Mouse (Mus musculus): ENCODE measurements at regions not wholly inside any gene's neighbourhood (a gene's known extent, or its start where the extent isn't known, plus 50 kb on each side); places are given as distances from the start of the nearest gene placed in this dataset.

DNA sequence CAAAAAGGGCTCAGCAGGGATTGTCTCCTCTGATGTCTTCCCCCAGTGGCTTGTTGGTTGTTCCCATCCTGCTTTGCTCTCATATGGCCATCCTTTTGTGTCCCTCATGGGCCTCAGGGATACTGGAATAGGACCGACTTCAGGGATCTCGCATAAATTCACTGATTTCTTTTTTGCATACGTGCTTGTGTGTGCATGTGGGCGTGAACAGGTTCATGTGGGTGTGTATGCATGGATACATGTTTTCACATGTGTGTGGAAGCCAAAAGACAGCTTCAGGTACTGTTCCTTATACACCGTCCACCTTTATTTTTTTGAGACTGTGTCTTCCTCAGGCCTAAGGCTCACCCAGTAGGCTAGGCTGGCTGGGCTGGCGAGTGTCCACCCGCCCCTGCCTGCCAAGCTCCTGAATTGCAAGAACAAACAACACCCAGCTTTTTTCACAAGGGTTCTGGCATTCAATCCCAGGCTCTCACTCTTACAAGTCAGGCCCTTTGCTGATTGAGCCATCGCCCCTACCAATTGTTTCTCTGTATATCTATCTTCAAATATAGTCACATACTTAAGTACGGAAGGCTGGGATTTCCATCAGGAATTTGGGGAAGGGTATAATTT is 127.0 kb upstream of the Hmgn3 start:
- no peak for DNase-seq (ENCODE audit: low read depth, low spot score)

DNA sequence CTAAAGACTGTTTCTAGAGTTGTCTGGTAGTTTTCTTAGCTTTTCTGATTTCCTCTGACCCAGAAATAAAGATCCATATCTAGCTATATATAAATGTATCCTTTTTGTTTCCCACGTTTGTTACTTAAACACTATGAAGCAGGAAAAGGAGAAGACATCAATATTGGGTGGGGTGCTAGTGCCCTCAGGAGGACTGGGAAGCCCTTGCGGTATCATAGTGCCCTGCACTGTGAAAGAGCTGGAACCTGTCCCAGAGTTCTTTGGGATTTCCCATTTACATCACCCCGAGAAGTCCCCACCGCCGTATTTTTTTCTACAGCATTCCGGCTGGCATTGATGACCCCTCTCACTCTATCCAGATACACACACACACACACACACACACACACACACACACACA is 119.3 kb upstream of the Hmgn3 start:
- no peak for DNase-seq (ENCODE audit: low read depth, low spot score)

DNA sequence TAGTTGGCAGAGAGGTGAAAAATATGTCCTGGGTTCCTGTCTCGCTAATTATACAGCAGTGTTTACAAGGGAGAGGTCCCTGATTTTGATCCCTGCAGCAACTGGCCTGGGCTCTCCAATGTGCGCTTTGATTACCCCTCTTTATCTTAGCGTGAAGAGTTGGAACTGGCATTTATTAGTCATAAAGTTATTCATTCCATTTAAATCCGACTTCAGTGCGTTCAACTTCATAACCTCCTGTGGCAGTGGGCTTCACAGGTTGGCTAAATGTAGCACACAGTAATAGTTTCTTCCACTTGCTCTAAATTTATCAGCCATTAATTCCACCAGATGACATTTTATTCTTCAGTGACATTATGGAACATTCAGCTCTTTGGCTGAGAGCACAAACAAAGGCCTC is 113.0 kb upstream of the Hmgn3 start:
- no peak for DNase-seq (ENCODE audit: low read depth, low spot score)

DNA sequence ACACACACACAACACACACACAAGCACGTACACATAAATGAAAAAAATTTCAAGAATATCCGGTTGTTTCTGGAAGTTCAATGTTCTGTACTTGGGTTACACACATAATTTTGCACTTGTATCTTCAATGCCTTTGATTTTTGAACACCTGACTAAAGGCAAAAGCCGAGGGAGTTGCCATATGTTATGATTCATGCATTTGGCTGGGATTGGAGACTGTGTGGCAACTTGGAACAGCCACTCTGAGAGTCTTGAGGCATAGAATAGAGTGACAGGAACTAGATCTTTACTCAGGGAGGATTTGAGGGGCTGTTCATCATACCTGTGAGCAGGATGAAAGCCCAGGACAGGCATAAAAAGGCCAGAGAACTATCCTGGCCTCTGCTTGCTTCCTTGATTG is 112.5 kb upstream of the Hmgn3 start:
- no peak for DNase-seq (ENCODE audit: low read depth, low spot score)

DNA sequence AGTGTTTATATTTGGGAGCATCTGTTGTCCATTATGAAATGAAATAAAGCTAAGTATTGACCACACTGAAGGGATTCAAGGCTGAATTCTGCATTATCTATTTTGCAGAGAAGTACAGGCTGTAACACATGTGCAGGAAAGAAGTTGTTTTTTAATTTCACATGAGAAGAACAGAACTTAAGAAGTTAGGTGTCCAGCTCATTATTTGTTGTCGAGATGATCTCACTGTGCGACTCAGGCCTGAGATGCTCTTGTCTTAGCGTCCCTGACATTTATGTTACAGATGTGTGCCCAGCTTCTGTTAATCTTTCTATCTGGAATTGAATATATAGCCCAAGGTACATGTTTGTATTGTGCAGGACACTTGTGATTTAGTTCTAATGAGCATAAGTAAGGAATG is 112.0 kb upstream of the Hmgn3 start:
- no peak for DNase-seq (ENCODE audit: low read depth, low spot score)

DNA sequence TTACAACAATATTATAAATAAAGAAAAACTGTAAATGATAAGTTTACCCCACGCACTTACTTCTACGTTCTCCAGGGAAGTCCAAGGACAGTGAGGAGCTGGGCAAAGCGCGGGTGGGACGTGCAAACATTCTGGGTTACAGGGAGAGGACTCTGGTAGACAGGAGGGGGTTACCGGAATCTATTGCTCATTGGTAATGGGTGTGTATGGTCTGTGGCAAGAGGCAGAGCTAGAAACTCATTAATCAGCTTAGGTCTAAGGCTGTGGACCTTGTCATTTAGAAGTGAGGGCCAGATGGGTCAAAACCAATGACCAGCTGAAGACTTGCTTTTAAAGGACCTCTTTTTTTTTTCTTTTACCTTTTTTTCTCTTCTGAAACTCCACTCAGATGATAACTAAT is 107.9 kb upstream of the Hmgn3 start:
- DNase-seq (ENCODE audit: low read depth, low spot score): no peak

DNA sequence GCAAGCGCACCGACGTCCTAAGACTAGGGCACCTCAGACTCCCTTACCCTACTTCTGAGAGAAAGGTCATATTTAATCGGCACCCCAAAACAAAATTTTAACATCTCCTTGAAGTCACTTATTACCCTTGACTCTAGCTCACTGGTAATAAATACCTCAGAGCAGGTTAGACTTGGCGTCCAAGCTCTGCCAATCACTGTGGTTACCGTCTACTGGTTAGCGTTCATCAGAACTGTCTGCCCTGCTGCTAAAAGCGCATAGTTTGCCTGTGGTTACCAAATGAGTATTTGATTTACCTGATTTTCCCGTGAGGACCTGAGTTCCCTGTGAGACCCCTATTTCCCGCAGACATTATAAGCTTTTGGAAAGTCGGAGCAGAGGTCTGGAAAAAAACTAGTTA is 107.3 kb upstream of the Hmgn3 start:
- no peak for DNase-seq (ENCODE audit: low read depth, low spot score)

DNA sequence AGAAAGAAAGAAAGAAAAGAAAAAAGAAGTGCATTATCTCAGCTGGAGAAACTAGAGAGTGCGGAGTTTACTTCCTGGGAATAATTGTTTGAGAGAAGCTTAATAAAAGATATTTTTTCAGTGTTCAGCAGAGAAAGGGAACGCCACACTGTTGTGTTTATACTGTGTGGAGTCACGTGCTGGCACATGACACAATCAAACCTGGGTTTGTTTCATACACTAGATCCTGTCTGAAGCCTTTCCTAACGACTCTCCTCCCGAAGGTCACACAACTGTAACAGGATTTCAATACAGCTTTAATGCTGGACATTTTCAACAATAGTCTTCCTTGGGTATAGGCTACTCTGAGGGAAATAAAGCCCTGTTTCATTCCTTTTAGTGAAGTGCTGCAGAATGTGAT is 105.3 kb upstream of the Hmgn3 start:
- no peak for DNase-seq (ENCODE audit: low read depth, low spot score)

DNA sequence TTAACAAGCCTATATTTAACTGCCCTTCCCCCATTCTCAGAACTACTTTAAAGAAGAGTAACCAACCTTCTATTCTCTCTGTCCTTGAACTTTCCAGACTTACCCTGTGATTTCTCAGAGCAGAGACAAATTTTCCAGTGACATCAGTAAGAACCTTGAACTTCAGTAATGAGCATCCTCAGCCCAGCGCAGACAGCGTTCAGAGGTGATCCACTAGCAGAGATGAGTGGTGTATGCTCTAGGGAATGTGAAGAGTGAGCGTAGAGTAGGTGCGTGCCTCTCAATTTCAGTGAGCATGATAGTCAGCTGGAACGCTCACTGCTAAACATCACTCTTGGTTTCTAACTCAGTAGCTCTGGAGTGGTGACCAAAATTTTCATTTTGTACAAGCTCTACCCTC is 103.4 kb upstream of the Hmgn3 start:
- no peak for DNase-seq (ENCODE audit: low read depth, low spot score)

DNA sequence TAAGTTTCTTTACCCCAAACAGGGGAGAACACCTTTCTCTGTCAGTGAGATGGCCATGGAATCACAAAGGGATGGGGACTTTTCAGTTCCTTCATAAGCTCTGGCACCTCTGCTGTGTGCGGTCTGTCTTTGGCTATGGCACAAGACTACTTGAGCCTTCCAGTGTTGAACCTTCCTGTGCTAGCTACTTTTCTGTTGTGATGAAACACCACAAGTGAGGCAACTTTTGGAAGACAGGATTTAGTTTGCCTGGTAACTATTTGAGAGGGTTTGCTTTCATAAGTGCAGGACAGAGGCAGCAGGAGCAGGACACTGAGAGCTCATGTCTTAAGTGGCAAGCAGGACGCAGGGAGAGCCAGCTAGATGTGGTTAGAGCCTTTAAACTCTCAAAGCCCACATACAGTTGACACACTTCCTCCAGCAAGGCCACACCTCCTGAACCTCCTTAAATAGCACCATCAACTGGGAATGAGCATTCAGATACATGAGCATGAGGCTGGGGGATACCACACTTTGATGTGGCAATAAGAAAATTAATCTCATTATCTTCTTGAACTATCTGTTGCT is 101.8 kb upstream of the Hmgn3 start:
- no peak for DNase-seq (ENCODE audit: low read depth, low spot score)

DNA sequence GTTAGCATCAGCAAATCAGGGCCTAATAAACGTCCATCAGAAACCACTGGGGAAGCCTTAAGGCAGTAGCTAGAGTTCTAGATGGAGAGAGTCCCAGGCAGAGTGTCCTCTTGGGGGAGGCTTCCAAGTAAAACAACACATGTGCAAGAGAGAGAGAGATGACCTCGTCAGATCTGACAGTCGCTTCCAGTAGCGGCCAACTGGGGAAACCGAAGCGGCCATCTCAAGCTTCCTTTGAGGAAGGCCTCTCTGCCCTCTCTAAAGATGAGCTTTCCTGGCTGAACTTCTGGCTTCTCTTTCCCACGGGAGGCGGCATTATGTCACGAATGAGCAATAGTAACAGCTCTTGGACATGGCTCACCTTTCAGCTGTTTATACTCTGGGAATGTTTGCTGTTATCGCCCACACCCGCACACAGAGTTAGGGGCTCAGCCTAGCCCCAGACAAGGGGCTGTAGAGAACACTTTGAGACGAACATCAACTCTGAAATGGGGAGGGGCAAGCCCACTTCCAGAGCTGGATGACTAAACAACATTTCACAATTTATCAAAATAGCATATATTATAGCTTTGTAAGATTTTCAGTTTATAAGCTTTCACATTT is 100.7 kb upstream of the Hmgn3 start:
- no peak for DNase-seq (ENCODE audit: low read depth, low spot score)

DNA sequence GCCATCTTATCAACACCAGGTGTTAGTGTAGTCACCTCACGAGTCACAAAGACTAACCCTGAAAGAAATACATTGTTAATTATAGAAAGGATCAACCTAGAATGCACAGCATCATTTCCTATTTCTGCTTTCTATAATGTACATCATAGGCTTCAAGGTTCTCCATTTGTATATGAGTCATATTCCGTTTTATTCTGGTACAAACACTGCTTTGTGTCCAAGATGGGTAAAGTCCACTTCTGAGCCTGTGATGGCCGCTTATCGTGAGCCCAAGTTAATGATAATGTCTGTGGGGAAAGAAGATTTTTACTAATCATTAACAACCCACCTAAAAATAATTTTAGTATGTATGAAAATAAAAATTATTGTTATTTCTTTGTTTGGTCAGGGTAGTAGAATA is 94.6 kb upstream of the Hmgn3 start:
- DNase-seq (ENCODE audit: low read depth, low spot score): no peak

DNA sequence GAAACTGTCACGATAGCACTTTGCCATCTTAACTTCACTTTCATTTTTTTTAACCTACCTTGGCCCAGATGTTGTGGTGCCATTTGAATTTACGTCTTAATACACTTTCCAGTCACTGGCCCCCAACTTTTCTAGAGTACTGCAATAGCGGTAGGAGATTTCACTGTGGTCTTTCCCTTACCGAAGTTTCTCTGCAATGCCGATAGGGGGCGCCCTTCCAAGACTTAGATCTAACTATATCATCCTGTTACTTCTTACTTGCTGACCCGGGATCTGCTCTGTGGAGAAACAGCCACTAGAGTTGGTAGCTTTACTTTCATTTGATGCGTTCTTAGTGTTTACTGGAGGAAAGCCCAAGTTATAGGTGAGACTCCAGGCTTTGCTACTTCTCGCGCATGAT is 92.6 kb upstream of the Hmgn3 start:
- peak; percentile 40 for DNase-seq (ENCODE audit: low read depth, low spot score)

DNA sequence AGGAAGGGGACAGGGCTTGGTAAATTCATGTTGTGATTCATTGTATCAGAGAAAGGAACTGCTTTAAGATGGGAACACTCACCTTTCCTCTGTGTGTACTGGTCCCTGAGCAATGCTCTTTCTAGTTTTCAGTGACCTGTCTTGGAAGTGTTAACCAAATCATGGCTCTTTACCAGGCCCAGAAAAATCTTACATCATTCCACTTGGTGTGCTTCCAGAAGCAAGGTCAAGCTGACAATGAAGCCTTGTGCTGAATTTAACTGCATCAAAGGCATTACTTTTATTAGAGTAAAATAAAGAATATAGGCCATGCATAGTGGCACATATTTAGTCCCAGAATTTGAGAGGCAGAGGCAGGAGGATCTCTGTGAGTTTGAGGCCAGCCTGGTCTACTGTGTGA is 75.4 kb upstream of the Hmgn3 start:
- no peak for DNase-seq (ENCODE audit: low read depth, low spot score)

DNA sequence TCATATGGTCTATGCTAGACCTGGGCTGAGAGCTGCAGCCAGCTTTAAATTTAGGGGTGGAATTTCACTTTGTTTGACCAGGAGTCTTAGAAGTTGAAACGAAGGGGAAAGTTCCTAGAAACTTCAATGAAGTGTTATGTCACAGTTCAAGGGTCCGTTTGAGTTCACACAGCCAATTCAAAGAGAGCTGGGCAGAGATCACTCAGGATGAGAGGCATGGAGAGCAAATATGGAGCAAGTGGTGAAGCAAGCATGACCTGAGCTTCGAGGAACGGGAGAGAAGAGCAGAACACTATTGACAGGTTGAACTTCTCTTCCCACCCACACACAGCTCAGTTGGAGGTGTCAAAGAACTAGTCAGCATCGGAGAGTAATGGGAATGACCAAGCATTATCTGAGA is 56.1 kb upstream of the Hmgn3 start:
- no peak for DNase-seq (ENCODE audit: low read depth, low spot score)

DNA sequence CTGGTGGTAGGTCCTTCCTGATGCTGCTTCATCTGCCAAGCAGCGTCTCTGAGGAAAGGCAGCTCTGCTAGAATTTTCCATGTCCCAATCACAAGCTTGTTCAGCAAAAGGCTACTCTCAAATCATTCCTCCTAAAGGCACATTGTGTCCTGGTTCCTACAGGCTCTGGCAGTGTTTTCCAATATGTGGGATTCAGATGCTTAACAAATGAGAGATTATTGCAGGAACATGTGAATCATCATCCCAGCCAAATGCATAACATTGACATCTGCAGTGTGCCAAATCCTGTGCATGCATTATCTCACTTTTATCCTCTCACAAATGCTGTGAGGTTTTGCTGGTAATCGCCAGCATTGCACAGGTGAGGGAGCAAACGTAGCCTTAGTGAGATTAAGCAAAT is 53.3 kb upstream of the Hmgn3 start:
- no peak for DNase-seq (ENCODE audit: low read depth, low spot score)

DNA sequence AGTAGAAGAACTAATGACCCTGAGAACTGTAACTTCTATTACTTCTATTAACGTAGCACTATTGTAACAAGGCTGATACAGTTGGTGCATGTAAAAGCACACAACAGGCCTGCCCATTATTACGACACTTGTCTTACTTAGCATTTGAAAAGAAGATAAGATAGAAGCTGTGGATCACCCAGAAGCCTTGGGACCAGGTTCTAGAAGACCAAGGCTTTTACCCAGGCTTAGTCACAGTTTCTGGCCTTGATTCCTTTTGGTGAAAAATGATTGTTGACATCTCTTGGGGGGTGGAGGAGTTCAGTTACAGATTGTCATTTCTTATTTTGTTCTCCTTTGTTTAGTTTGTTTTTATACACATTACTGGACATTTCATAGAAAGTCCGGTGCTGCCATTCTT is 52.7 kb upstream of the Hmgn3 start:
- peak; percentile 15 for DNase-seq (ENCODE audit: low read depth, low spot score)

DNA sequence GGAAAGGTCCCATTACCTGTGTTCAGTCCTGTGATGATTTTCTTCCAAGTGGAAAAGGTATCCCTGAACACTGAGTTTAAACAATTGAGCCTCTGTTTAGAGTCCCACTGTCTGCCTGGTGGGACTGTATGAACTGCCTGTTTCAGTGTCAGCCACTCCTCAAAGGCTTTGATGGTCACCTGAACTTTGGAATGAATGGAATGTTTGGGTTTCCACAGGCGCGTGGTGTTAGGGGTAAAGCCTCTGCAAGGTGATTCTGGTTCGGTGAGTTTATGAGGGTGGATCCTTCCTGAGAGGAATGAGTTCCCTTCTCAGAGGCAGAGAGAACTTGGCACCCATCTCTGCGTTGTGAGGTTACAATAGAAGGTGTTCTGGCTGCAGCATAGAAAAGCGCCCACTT is 50.5 kb upstream of the Hmgn3 start:
- DNase-seq (ENCODE audit: low read depth, low spot score): peak; percentile 33
